Mouse (Mus musculus) right cerebral cortex, postnatal 25 days (tissue): ENCODE results near the gene Musk.
A peak's percentile ranks its signal among the peaks of the same experiment; 100 is the strongest.

Experiments
- DNase-seq: peaks from one replicate; pipeline ENCODE4 v3.0.0; 2022

Musk gene

GRCm38 (mm10) chr4:58317536-58317935 lies 31.8 kb downstream of the Musk start:
- no peak for DNase-seq

GRCm38 (mm10) chr4:58320293-58320692 lies 34.5 kb downstream of the Musk start:
- no peak for DNase-seq

GRCm38 (mm10) chr4:58326746-58327145 lies 41.0 kb downstream of the Musk start:
- no peak for DNase-seq

- DNase-seq: no peak
Measured at GRCm38 (mm10) chr4:58328231-58328630, 42.5 kb downstream of the Musk start.

GRCm38 (mm10) chr4:58330016-58330415 lies 44.3 kb downstream of the Musk start:
- no peak for DNase-seq

- no peak for DNase-seq
Measured at GRCm38 (mm10) chr4:58330864-58331638, 45.3 kb downstream of the Musk start.

GRCm38 (mm10) chr4:58332394-58332793 lies 46.6 kb downstream of the Musk start:
- no peak for DNase-seq

- no peak for DNase-seq
Measured at GRCm38 (mm10) chr4:58336227-58336626, 50.5 kb downstream of the Musk start.

- DNase-seq: no peak
Measured at GRCm38 (mm10) chr4:58339226-58339625, 53.5 kb downstream of the Musk start.

GRCm38 (mm10) chr4:58350206-58350605 lies 64.4 kb downstream of the Musk start:
- no peak for DNase-seq

GRCm38 (mm10) chr4:58351165-58351564 lies 65.4 kb downstream of the Musk start:
- no peak for DNase-seq

- no peak for DNase-seq
Measured at GRCm38 (mm10) chr4:58351590-58351989, 65.8 kb downstream of the Musk start.

GRCm38 (mm10) chr4:58358996-58359395 lies 73.2 kb downstream of the Musk start:
- DNase-seq: no peak

- DNase-seq: no peak
Measured at GRCm38 (mm10) chr4:58365321-58365720, 79.6 kb downstream of the Musk start.

GRCm38 (mm10) chr4:58371106-58371505 lies 85.3 kb downstream of the Musk start:
- DNase-seq: no peak

- DNase-seq: no peak
Measured at GRCm38 (mm10) chr4:58373599-58373998, 87.8 kb downstream of the Musk start.

- DNase-seq: peak; percentile 27
Measured at GRCm38 (mm10) chr4:58374141-58374870, 88.5 kb downstream of the Musk start.

GRCm38 (mm10) chr4:58379186-58379585 lies 93.4 kb downstream of the Musk start:
- no peak for DNase-seq

GRCm38 (mm10) chr4:58400861-58401341 lies 115.1 kb downstream of the Musk start:
- DNase-seq: peak; percentile 82

GRCm38 (mm10) chr4:58401973-58402501 lies 116.3 kb downstream of the Musk start:
- peak; percentile 53 for DNase-seq

- no peak for DNase-seq
Measured at GRCm38 (mm10) chr4:58413188-58414185, 127.7 kb downstream of the Musk start.

GRCm38 (mm10) chr4:58415537-58415936 lies 129.8 kb downstream of the Musk start:
- DNase-seq: no peak

- no peak for DNase-seq
Measured at GRCm38 (mm10) chr4:58417319-58417718, 131.6 kb downstream of the Musk start.
